Mouse (Mus musculus): ENCODE results near the gene Obp2b.

GRCm38 (mm10) chr2:25773507-25773906 lies 36.7 kb downstream of the Obp2b start:
- TF ChIP-seq CTCF (IDR thresholded peaks at IDR 0.05; ENCODE audit: insufficient read depth, low read length) (no peak), POLR2A (IDR thresholded peaks at IDR 0.05; ENCODE audit: borderline replicate concordance, extremely low read depth, low read depth, low read length) (no peak)
